Mouse (Mus musculus) adrenal gland, adult 8-10 months (tissue): ENCODE results near the gene Anp32a. TPM values are rescaled to one million over a fixed set of nuclear protein-coding genes. Genes with fewer than 3 reads are reported as not detected.

Experiments
- DNase-seq: peaks from one replicate; pipeline ENCODE4 v3.0.0; 2022
- total RNA-seq, 4 experiments: library from RNA; stranded (reverse); gene quantifications; 2 replicates each; pipeline ENCODE4 v1.2.4; 2022

Anp32a gene
- total RNA-seq, 4 experiments from 2014 or later = 271 to 383 (median 310) TPM

GRCm38 (mm10) chr9:62407357-62408146 lies 66.5 kb downstream of the Anp32a start:
- DNase-seq = no peak

DNA sequence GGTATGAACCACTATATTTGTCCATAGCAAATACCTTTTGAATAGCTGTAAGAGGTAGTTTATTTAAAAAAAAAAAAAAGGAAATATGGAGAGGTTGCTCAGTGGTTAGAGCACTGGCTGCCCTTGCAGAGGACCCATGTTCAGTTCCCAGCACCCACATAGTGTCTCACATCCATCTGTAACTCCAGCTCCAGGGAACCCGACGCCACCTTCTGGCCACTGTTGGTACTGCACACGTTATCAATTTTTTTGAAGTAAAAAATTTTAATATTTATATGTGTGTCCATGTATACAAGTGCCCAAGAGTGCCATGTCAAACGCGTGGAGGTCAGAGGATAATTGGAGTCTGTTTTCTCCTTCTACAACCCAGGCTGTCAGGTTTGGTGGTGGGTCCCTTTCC lies 77.6 kb downstream of the Anp32a start:
- DNase-seq = no peak

DNA sequence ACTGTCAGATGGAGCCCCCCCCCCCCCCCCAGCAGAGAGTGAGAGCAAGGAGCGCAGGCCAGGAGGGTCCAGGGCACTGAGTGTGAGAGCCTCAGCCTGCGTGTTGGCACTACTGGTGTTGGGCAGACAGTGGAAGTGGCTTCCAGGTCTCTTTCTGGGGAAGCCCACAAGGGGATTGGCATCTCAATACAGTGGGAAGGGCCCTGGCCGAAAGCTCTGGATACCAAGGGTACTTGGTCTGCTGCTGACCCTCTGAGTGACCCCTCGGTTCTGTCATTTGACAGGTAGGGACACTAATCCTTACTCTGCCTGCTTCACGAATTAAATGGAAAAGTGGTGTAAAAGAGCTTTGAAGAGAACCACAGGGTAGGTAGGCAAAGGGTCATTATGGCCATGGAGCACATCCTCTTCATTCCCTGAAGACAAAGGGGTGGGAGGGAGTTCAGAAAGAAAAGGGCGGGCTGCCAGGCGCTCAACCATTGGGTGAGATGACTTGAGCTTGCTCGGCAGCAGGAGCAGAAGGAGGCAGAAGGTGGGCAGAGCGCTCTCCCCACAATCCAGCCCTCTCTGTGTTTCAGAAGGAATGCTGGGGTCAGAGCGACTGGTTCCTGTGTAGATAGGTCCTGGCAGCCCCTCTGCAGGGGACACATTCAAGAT lies 79.3 kb downstream of the Anp32a start:
- no peak for DNase-seq

DNA sequence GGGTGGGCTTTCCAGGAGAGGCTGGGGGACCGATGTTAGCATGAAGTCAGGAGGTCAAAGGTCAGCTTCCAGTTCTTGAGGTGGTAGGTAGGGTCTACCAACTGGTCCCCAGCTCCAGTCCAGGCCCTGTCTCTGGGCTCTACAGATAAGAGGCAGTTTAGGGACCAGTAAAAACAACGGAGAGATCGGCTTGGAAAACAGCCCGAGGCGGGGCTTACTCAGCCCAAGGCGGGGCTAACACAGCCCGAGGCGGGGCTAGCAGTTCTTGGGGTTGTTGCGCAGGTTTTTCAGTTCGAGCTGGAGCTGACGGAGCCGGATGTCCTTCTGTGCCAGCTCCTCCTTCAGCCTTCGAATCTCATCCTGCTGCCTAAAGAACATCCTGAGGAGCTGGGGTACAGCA lies 79.9 kb downstream of the Anp32a start:
- DNase-seq = peak; percentile 84

DNA sequence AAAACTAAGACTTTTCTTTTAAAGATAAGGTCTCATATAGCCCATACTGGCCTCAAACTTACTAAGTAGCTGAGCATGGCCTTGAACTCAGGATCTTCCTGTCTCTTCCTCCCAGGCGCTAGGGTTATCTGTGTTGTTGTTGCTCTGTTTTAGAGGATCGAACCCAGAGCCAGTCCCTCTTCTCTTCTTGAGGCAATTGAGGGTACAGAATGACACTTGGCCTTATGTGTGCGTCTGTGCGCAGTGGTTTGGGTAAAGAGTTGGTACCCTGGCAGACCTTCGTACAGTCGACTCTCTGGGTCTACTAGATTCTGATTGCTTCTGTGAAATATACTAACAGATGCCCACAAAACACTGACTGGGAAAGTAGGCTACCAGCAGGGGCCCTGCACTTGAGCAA lies 80.8 kb downstream of the Anp32a start:
- no peak for DNase-seq

- no peak for DNase-seq
Observed at GRCm38 (mm10) chr9:62422926-62423325, 81.8 kb downstream of the Anp32a start.

- no peak for DNase-seq
Observed at GRCm38 (mm10) chr9:62423871-62424270, 82.8 kb downstream of the Anp32a start.

DNA sequence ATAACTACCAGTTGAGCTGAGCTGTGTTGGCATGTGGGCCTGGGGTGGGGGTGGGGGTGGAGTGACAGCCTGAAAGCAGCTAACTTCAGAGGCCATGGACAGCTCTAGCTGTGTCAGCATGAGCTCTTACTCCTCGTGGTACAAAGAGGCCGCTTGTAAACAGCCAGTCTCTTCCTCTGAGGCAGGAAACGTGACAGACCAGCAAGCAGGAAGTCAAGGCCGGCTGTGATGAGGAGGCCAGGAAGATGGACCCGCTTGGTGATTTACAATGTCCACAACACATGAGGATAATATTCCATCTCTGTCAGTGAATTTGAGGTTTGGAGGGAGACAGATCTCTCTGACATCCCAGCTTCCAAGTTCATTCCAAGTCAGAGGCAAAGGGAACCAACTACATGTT lies 84.2 kb downstream of the Anp32a start:
- no peak for DNase-seq

- no peak for DNase-seq
Observed at GRCm38 (mm10) chr9:62426021-62426420, 84.9 kb downstream of the Anp32a start.

GRCm38 (mm10) chr9:62426531-62426930 lies 85.4 kb downstream of the Anp32a start:
- DNase-seq = no peak

DNA sequence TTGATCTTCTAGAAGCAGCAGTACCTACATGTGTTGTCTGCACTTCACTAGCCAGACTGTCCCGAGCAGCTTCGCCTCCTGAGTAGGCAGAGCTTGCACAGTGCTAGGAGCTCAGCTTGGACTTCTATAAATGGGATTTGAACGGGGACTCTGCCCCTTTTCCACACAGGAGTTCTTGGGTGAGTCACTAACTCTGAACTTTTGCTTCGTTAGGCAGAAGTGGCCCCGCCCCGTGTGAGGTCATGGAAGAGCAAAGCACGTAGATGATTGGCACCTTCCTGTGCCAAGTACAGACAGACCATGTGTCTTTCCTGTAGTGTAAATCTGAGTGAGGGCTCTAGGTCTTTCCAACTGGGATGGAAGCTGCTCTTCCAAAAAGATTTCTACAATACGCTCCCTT lies 85.9 kb downstream of the Anp32a start:
- DNase-seq = no peak

Other genes starting within 250 kb of the Anp32a start
- 10 to 100 TPM; 34.0 to 41.7 (median 36.6) TPM for gene Glce, start 218.6 kb upstream of the Anp32a start, total RNA-seq
- not detected for gene Spesp1, start 59.1 kb upstream of the Anp32a start, total RNA-seq
- 10 to 100 TPM; 12.4 to 20.2 (median 18.2) TPM for gene Coro2b, start 195.8 kb downstream of the Anp32a start, total RNA-seq